Mouse (Mus musculus): ENCODE results near the gene Tgfbr3l. TPM values are rescaled to one million over a fixed set of nuclear protein-coding genes. Genes with fewer than 3 reads are reported as not detected.

The Tgfbr3l gene
- polyA plus RNA-seq, 1 experiment from 2014 or later = 4.6 TPM

DNA sequence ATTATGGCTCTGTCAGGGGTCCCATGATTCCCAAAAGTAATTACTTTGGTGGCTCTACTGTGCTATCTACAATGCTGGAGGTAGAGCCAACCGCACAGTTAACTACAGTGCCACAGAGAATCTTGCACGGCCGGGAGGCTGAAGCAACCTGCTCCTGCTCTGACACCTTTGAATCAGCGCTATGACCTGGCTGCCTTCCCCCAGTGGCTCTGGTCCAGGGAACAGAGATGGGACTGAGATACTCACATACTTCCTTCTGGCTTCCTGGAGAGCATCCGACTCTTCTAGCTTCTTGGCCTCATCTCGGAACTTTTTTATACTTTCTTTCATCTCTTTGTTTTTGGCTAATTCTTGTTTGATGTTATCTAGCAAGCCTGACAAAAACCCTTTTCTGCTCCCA, 21.6 kb downstream of the Tgfbr3l start:
- Histone ChIP-seq H3K4me1 (replicated peaks) (peaks cover 4% of the 10 kb centered on the region; the same call in 1 of the 2 replicates), H3K9me3 (replicated peaks) (no peaks in the 10 kb centered on the region), H3K36me3 (peaks cover 90% of the 10 kb centered on the region), H3K4me3 (no peak overlapping the region), H3K9ac (no peak overlapping the region), H3K4me2 (no peak overlapping the region), H3K27me3 (replicated peaks) (no peaks in the 10 kb centered on the region), H3K27ac (ENCODE audit: poor library complexity, severe bottlenecking) (no peak overlapping the region)
- ATAC-seq (ENCODE audit: insufficient number of reproducible peaks, low FRiP score) = no peak
- WGBS = 90% methylated on average over 6 of the region's 6 CpGs

DNA sequence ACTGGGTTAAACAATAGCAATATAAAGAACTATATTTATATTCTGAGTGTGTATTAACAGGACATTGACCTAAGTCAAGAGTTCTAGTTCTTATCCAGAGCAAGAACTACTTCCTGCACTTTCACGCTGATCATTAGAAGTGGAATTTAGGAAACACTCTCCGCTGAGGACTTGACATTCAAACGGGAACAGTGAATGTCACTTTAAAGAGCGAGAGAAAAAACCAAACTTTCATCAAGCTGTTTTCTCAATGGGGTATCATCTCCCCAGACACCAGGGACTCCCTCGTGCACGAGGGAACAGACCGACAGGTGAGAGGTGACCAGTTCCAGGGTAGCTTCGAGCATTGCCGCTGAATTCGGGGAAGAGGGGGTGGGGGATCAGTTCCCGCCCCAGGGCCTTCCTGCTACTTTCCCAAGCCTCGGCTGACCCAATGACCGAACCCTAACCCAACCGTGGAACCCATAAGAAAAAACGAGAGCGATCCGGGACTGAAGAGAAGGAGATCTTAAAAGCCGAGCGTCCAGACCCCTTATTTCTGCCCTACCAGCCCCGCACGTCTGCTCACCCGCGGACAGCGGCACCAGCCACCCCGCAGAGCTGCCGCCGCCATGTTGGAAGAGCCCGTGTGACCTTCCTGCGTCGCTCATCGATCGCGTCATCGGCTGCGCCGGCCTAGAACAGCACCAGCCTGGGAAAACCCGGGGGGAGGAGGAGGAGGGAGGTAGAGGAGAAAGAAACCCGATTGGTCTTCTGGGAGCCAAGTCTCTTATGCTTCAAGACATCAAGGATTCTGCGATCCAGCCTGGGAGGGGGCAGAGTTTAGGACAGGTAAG, 27.5 kb downstream of the Tgfbr3l start, which contains the start of gene Timm44:
TSS of gene Timm44 (minus strand) at position 639 of the 836 bp plus-strand sequence.
- WGBS = under 1% methylated on average over 39 of the region's 39 CpGs
- Histone ChIP-seq H3K4me2 (peak within 1 kb of the TSS; percentile 73), H3K9ac (peak within 1 kb of the TSS; percentile 75), H3K4me3 (peak within 1 kb of the TSS; percentile 61), H3K27ac (ENCODE audit: poor library complexity, severe bottlenecking) (peak within 1 kb of the TSS; percentile 32; the same call in 1 of the 2 replicates), H3K9me3 (replicated peaks) (no peaks in the 10 kb centered on the region), H3K27me3 (replicated peaks) (no peaks in the 10 kb centered on the region), H3K4me1 (replicated peaks) (peaks cover 9% of the 10 kb centered on the region; the same call in 1 of the 2 replicates), H3K36me3 (peaks cover 34% of the 10 kb centered on the region)
- peak; percentile 95 for ATAC-seq (ENCODE audit: insufficient number of reproducible peaks, low FRiP score)

DNA sequence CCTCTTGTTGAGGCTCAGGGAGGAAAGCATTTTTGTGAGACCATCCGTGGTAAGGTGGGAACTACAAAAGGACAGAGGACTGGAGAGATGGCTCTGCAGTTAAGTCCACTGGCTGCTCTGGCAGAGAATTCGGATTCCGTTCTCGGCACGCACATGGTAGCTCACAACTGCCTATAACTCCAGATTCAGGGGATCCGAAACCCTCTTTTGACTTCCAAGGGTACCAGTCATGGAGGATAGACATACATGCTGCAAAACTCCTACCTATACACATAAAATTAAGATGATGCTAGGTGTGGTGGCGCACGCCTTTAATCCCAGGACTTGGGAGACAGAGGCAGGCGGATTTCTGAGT, 28.1 kb downstream of the Tgfbr3l start:
- peak; percentile 43; the same call in 1 of the 2 replicates for ATAC-seq (ENCODE audit: insufficient number of reproducible peaks, low FRiP score)
- Histone ChIP-seq H3K27ac (ENCODE audit: poor library complexity, severe bottlenecking) (peak overlapping the region; percentile 32; the same call in 1 of the 2 replicates), H3K27me3 (replicated peaks) (no peaks in the 10 kb centered on the region), H3K36me3 (peaks cover 28% of the 10 kb centered on the region), H3K4me3 (peak overlapping the region; percentile 61), H3K4me1 (replicated peaks) (peaks cover 9% of the 10 kb centered on the region; the same call in 1 of the 2 replicates), H3K4me2 (peak overlapping the region; percentile 73), H3K9me3 (replicated peaks) (no peaks in the 10 kb centered on the region), H3K9ac (peak overlapping the region; percentile 75)
- WGBS = 25% methylated on average over 9 of the region's 9 CpGs

DNA sequence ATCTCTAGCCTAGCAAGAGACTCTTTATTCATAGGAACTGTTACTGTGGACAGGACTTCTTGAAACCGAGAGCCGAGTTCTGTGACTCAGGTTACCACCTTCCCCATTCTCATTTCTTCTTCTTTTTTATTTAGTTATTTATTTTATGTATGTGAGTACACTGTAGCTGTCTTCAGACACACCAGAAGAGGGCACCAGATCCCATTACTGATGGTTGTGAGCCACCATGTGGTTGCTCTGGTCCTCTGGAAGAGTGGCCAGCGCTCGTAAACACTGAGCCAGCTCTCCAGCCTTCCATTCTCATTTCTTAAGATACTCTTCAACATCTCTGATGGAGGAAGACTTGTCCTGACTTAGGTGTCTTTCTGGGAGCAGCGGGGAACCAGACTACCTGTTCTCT, 44.7 kb downstream of the Tgfbr3l start:
- Histone ChIP-seq H3K4me2 (no peak overlapping the region), H3K9me3 (replicated peaks) (no peaks in the 10 kb centered on the region), H3K27ac (ENCODE audit: poor library complexity, severe bottlenecking) (no peak overlapping the region), H3K36me3 (peaks cover 84% of the 10 kb centered on the region), H3K9ac (no peak overlapping the region), H3K4me1 (replicated peaks) (no peaks in the 10 kb centered on the region), H3K27me3 (replicated peaks) (no peaks in the 10 kb centered on the region), H3K4me3 (no peak overlapping the region)
- no peak for ATAC-seq (ENCODE audit: insufficient number of reproducible peaks, low FRiP score)
- WGBS = 88% methylated on average over 5 of the region's 5 CpGs

DNA sequence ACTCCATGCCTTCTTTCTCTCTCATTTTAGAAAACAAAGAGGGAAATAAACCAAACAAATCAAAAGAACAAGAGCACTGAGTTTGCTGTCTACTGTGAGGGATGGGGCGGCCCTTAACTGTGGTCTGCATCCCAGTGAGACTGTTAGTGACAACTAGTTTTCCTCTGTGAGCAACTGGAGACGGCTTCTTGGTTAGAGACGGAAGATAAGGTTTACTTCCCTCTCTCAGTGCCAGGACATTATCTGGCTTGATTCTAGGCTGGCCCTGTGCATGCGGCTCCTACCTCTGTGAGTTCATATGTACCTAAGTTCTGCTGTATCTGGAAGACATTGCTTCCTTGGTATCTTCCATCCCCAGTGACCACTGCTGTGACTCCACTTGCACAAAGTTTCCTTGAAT, 49.8 kb downstream of the Tgfbr3l start:
- Histone ChIP-seq H3K4me1 (replicated peaks) (no peaks in the 10 kb centered on the region), H3K4me2 (no peak overlapping the region), H3K27ac (ENCODE audit: poor library complexity, severe bottlenecking) (no peak overlapping the region), H3K9me3 (replicated peaks) (no peaks in the 10 kb centered on the region), H3K9ac (no peak overlapping the region), H3K36me3 (peaks cover 86% of the 10 kb centered on the region), H3K4me3 (no peak overlapping the region), H3K27me3 (replicated peaks) (no peaks in the 10 kb centered on the region)
- ATAC-seq (ENCODE audit: insufficient number of reproducible peaks, low FRiP score) = no peak
- 76% methylated on average over 4 of the region's 4 CpGs for WGBS

Other genes with a start within 250 kb of the Tgfbr3l start
- gene Cd209f, start 142.4 kb upstream of the Tgfbr3l start, polyA plus RNA-seq (2016; fragmentation: Nextera tagmentation; extraction: Ambion mirVana) = not detected in 2 replicates
- gene Cd209g, start 114.1 kb upstream of the Tgfbr3l start, polyA plus RNA-seq (2016; fragmentation: Nextera tagmentation; extraction: Ambion mirVana) = not detected in 2 replicates
- 15.2 and 18.4 TPM in 2 replicates for gene Evi5l, start 81.6 kb upstream of the Tgfbr3l start, polyA plus RNA-seq (2016; fragmentation: Nextera tagmentation; extraction: Ambion mirVana)
- gene Prr36, start 30.8 kb upstream of the Tgfbr3l start, polyA plus RNA-seq (2016; fragmentation: Nextera tagmentation; extraction: Ambion mirVana) = 0.18 and 0.24 TPM in 2 replicates
- 0.28 TPM in 1 of 2 replicates, not detected in the other for gene Lrrc8e, start 21.4 kb upstream of the Tgfbr3l start, polyA plus RNA-seq (2016; fragmentation: Nextera tagmentation; extraction: Ambion mirVana)
- 28.7 and 32.2 TPM in 2 replicates for gene Map2k7, start 9.5 kb upstream of the Tgfbr3l start, polyA plus RNA-seq (2016; fragmentation: Nextera tagmentation; extraction: Ambion mirVana)
- 0.58 TPM in 1 of 2 replicates, not detected in the other for gene Gm49320, start 9.3 kb upstream of the Tgfbr3l start, polyA plus RNA-seq (2016; fragmentation: Nextera tagmentation; extraction: Ambion mirVana)
- gene Snapc2, start 4.9 kb downstream of the Tgfbr3l start, polyA plus RNA-seq (2016; fragmentation: Nextera tagmentation; extraction: Ambion mirVana) = 41.0 and 41.5 TPM in 2 replicates
- gene Ctxn1, start 11.1 kb downstream of the Tgfbr3l start, polyA plus RNA-seq (2016; fragmentation: Nextera tagmentation; extraction: Ambion mirVana) = 36.1 and 36.2 TPM in 2 replicates
- gene Timm44, start 27.7 kb downstream of the Tgfbr3l start, polyA plus RNA-seq (2016; fragmentation: Nextera tagmentation; extraction: Ambion mirVana) = 59.0 and 66.8 TPM in 2 replicates
- 12.2 and 14.0 TPM in 2 replicates for gene Ccl25, start 77.0 kb downstream of the Tgfbr3l start, polyA plus RNA-seq (2016; fragmentation: Nextera tagmentation; extraction: Ambion mirVana)
- 211 and 217 TPM in 2 replicates for gene Elavl1, start 77.2 kb downstream of the Tgfbr3l start, polyA plus RNA-seq (2016; fragmentation: Nextera tagmentation; extraction: Ambion mirVana)
- 40.1 and 40.7 TPM in 2 replicates for gene Cers4, start 244.8 kb downstream of the Tgfbr3l start, polyA plus RNA-seq (2016; fragmentation: Nextera tagmentation; extraction: Ambion mirVana)